Mouse (Mus musculus) stomach, postnatal 0 days (tissue): ENCODE measurements around the gene Tm6sf2.

Experiments
- CTCF ChIP-seq: IDR thresholded peaks from 2 replicates; pipeline ENCODE4 v1.5.1; 2016; ENCODE audit warnings: antibody characterized with exemption, low read depth, mild to moderate bottlenecking, moderate library complexity
- EP300 ChIP-seq: optimal IDR thresholded peaks from 2 replicates; pipeline ENCODE3; 2016; ENCODE audit warnings: antibody characterized with exemption

DNA sequence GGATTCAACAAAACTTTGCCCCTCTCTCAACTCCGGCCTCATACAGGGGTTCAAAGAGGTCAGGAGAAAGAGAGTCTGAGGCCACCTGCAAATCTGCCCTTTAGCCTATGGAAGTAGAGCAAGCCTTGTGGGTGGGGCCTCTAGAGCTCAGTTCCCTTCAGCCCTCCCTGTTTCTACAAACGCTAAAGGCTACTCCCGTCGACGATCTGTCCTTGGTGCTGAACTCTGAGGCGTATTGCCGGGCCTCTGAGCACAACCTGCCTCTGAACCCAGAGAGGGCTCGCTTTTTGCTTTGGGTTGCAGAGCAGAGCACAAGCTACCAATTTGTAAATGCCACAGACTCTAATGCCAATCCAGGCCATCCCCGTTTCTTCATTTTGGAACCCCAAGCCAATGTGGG, 44.9 kb downstream of the Tm6sf2 start:
- TF ChIP-seq EP300 (no peak), CTCF (no peak)
